Mouse (Mus musculus) limb, embryonic 13.5 days (tissue): ENCODE measurements at regions not wholly inside any gene's neighbourhood (a gene's known extent, or its start where the extent isn't known, plus 50 kb on each side); places are given as distances from the start of the nearest gene placed in this dataset.
"Not testable (repeated sequence)": the region's sequence is repeated elsewhere in the genome, so short reads cannot be mapped to it uniquely, and the experiment has no call there.

ENCODE experiments used
- ATAC-seq: fragments of 200-750 bp; cut with Nextera tagmentation; 2 replicates; pipeline ENCODE4 v1.8.0; 2017; ENCODE audit warnings: low read depth, moderate number of reproducible peaks, moderate TSS enrichment; ENCODE audit not compliant: low FRiP score
- H3K27ac ChIP-seq: fragments of 300-500 bp; sonication (generic); 2 replicates; pipeline ENCODE4 v1.5.1; 2015; ENCODE audit warnings: inconsistent platforms, mild to moderate bottlenecking, moderate library complexity
- H3K27me3 ChIP-seq: fragments of 300-500 bp; sonication (generic); 2 replicates; pipeline ENCODE4 v1.6.1; 2015; ENCODE audit warnings: mild to moderate bottlenecking, inconsistent platforms
- H3K36me3 ChIP-seq: fragments of 300-500 bp; sonication (generic); 2 replicates; pipeline ENCODE4 v1.6.1; 2015; ENCODE audit warnings: inconsistent platforms, mild to moderate bottlenecking, moderate library complexity
- H3K4me1 ChIP-seq: fragments of 300-500 bp; sonication (generic); 2 replicates; pipeline ENCODE4 v1.6.1; 2015; ENCODE audit warnings: inconsistent platforms
- H3K4me2 ChIP-seq: fragments of 300-500 bp; sonication (generic); replicated peaks from 2 replicates; pipeline ENCODE4 v1.6.1; 2015; ENCODE audit warnings: inconsistent platforms, mild to moderate bottlenecking, moderate library complexity
- H3K4me3 ChIP-seq: fragments of 300-500 bp; sonication (generic); 2 replicates; pipeline ENCODE4 v1.5.1; 2015; ENCODE audit warnings: moderate library complexity, mild to moderate bottlenecking, inconsistent platforms
- H3K9ac ChIP-seq: fragments of 300-500 bp; sonication (generic); 2 replicates; pipeline ENCODE4 v1.6.1; 2015; ENCODE audit warnings: mild to moderate bottlenecking, inconsistent platforms
- H3K9me3 ChIP-seq: fragments of 300-500 bp; sonication (generic); 2 replicates; pipeline ENCODE4 v1.6.1; 2016; ENCODE audit warnings: inconsistent platforms
- WGBS: fragments of 180-500 bp; shearing (Covaris S2); methylation state at CpG from one replicate; pipeline ENCODE4 v1.1.7; 2015; 5-methylcytosine and 5-hydroxymethylcytosine counted together

DNA sequence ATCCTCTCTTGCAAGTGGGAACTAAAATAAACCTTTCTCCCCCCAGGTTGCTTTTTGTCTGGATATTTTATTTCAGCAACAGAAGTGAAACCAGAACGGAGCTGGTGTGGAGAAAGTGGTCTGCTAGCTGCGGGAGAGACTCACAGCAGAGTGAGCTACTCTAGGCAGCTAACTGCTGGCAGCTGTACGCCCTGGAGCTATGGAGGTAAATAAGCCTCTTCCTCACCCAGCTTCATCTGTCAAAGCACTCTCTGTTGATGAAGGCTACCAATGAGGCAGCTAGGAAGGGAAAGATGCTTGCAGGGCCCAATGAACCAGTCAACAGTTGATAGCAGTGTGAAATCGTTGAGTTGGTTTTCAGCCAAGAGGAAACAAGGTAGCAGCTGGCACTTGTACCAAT is 119.3 kb upstream of the Lnx1 start:
- Histone ChIP-seq H3K9ac (no peak overlapping the region), H3K36me3 (no peaks in the 10 kb centered on the region), H3K9me3 (no peaks in the 10 kb centered on the region), H3K27me3 (no peaks in the 10 kb centered on the region), H3K27ac (no peak overlapping the region), H3K4me2 (no peak overlapping the region), H3K4me3 (no peak overlapping the region), H3K4me1 (peaks cover 16% of the 10 kb centered on the region)
- ATAC-seq: no peak
- WGBS: 40% methylated on average over 4 of the region's 4 CpGs

DNA sequence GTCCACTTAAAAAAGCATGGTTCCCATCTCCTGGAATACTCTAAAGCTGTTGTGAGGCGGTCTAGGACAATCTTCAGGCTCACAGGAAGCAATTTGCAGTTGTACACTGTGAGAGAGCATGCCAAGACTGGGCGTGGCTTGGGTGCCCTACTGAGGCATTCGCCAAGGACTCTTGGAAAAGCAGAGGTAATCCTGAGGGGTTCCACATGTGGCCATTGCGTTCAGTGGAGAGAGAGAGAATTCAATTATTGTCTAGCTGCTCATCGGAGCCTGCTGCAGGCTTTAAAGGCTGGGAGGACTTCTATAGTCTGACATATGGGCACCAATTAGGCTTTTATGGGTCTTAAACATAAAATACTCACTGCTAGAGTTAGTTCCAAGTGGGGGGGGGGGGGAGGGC is 113.8 kb upstream of the Lnx1 start:
- ATAC-seq: peak; percentile 32; the same call in 1 of the 2 replicates
- H3K4me3 ChIP-seq: no peak overlapping the region
- H3K4me1 ChIP-seq: peaks cover 27% of the 10 kb centered on the region
- H3K27ac ChIP-seq: no peak overlapping the region
- H3K4me2 ChIP-seq: no peak overlapping the region
- WGBS: 13% methylated on average over 5 of the region's 5 CpGs
- no peaks in the 10 kb centered on the region for H3K27me3 ChIP-seq
- no peak overlapping the region for H3K9ac ChIP-seq
- H3K9me3 ChIP-seq: no peaks in the 10 kb centered on the region
- no peaks in the 10 kb centered on the region for H3K36me3 ChIP-seq

DNA sequence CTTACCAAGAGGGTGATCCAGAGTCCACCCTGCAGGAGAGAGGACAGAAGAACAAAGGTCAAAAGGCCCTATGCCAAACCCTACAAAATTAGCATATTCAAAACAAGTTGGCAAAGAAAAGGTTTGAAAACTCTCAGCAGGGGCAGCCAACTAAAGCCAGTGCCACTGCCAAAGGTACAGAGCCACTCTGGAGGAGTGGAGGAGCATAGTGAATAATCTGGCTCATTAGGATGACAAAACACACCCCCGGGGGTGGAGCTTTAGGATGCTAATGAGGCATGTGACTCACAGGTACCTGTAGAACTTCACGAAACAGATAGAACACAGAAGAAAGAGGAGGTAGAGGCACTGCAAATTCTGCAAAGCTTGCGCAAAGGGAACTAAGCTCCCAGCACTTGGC is 110.7 kb upstream of the Lnx1 start:
- H3K4me2 ChIP-seq: no peak overlapping the region
- H3K4me1 ChIP-seq: peaks cover 21% of the 10 kb centered on the region
- no peak overlapping the region for H3K27ac ChIP-seq
- ATAC-seq: no peak
- H3K36me3 ChIP-seq: no peaks in the 10 kb centered on the region
- no peaks in the 10 kb centered on the region for H3K27me3 ChIP-seq
- H3K9ac ChIP-seq: no peak overlapping the region
- H3K4me3 ChIP-seq: no peak overlapping the region
- H3K9me3 ChIP-seq: no peaks in the 10 kb centered on the region
- 31% methylated on average over 3 of the region's 3 CpGs for WGBS

DNA sequence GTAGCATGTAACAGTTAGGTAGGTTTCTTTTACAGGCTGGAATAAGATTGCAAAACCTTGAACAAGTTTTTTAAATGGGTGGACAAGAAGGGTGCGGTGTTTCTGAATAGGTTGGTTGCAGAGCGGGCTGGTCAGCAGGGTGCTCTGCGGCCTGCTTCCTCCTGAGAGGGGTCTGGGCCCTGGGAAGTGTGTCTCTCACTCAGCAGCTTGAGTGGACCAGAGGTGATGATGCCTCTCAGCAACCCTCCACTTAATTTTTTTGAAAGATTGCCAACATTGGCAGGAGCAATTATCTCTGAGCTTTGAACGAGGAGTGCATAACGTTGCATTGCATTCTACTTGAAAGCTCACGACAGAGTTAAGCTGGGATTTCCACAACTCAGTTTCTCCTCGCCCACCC is 108.3 kb upstream of the Lnx1 start:
- Histone ChIP-seq H3K4me1 (peaks cover 2% of the 10 kb centered on the region), H3K27me3 (no peaks in the 10 kb centered on the region), H3K9ac (no peak overlapping the region), H3K4me2 (no peak overlapping the region), H3K9me3 (no peaks in the 10 kb centered on the region), H3K4me3 (no peak overlapping the region), H3K27ac (no peak overlapping the region), H3K36me3 (no peaks in the 10 kb centered on the region)
- no peak for ATAC-seq
- WGBS: 72% methylated on average over 7 of the region's 7 CpGs

DNA sequence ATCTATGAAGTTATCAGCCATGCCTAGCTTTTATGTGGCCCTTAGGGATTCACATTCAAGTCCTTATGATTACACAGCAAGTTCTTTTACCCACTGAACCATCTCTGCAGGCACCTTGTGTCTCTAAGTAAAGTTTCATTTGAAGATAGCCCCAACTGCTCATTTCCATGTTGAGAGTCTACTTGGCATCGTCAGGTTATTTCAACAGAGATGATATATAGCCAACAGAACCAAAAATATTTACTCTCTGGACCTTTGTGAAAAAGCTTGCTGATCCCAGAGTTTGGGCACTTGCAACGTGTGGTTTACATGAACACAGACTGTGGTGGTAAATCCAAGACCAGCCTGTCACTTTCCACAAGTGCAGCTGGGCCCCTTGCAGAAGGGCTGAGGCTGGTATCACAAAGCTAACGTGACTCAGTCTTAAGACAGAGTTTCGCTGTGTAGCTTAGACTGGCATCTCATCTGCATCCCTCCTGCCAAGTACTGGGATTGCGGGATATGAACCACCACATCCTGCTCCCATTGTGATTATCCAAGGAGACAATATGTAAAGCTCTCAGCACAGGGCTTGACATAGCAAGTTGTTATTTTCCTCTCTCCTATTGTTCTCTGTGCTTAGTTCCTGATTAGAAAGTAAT is 105.0 kb upstream of the Lnx1 start:
- H3K27ac ChIP-seq: no peak overlapping the region
- H3K4me2 ChIP-seq: no peak overlapping the region
- peaks cover 12% of the 10 kb centered on the region for H3K4me1 ChIP-seq
- ATAC-seq: no peak
- WGBS: 71% methylated on average over 5 of the region's 5 CpGs
- H3K9ac ChIP-seq: no peak overlapping the region
- H3K4me3 ChIP-seq: no peak overlapping the region
- H3K36me3 ChIP-seq: no peaks in the 10 kb centered on the region
- no peaks in the 10 kb centered on the region for H3K27me3 ChIP-seq
- H3K9me3 ChIP-seq: no peaks in the 10 kb centered on the region

DNA sequence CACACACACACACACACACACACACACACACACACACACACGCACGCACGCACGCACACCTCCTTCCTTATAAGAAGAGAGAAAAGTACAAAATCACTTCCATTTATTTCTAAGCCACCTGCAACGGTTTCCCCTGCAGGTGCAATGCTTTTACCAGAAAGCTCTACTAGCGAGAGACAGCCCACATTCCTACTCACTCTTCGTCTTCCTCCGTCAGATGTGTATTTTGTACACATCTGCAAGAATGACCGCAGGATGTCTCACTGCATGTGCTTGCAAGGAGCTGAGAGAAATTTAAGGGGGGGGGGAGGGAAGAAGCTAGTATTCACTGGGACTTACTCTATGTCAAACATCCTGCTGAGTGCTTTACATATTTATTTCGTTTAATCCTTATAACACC is 99.2 kb upstream of the Lnx1 start:
- Histone ChIP-seq H3K36me3 (no peaks in the 10 kb centered on the region), H3K9me3 (no peaks in the 10 kb centered on the region), H3K9ac (no peak overlapping the region), H3K4me1 (peaks cover 26% of the 10 kb centered on the region), H3K27ac (no peak overlapping the region), H3K4me3 (no peak overlapping the region), H3K4me2 (no peak overlapping the region), H3K27me3 (no peaks in the 10 kb centered on the region)
- 50% methylated on average over 8 of the region's 10 CpGs for WGBS
- ATAC-seq: no peak

DNA sequence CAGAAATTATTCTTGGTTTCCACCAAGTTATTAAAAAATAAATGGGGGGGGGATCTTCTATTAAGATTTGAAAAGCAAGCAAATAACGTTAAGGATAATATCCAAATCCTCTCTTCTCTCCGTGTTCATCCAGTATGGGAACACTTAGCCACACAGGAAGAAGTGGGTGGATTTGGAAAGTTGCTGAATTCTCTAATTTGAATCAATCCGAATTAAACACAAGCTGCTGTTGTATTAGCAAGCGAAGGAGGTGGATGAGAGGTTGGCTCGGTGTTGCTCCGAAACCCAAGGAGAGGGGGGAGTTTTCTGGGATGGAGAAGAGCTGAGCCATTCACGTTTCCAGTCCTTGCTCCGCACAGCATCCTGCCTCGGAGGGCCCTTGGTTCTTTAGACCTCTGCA is 97.6 kb upstream of the Lnx1 start:
- H3K4me3 ChIP-seq: no peak overlapping the region
- WGBS: 67% methylated on average over 9 of the region's 9 CpGs
- no peaks in the 10 kb centered on the region for H3K27me3 ChIP-seq
- no peak overlapping the region for H3K9ac ChIP-seq
- no peaks in the 10 kb centered on the region for H3K36me3 ChIP-seq
- H3K9me3 ChIP-seq: no peaks in the 10 kb centered on the region
- no peak overlapping the region for H3K4me2 ChIP-seq
- peaks cover 33% of the 10 kb centered on the region for H3K4me1 ChIP-seq
- no peak for ATAC-seq
- H3K27ac ChIP-seq: no peak overlapping the region

DNA sequence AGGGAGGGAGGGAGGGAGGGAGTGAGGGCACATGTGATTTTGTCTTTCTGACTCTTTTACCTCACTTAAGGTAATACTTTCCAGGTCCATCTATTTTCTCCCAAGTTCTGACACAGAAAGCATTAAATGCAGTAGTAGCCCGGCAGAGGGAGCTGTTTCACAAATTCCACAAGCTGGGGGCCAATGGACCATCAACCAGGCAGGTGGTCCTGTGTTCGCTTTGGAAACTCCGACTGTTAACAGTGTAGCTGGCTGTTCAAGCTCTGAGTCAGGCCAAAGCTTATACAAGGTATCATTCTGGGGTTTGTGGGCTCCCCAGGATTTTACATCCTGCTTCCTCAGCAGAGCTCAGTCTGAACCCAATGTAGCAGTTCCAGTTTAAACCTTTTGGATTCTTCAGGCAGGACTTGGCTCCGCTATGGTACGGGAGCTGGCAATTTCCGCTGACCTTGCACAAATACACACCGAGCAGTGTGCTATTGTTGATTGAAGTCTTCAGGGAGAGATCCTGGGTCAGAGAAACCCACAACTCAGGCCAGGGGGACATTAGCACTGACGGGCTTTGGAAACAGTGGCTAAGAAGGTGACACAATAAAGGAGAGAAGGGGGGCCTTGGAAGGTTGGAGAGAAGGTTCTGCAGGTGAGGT is 93.8 kb upstream of the Lnx1 start:
- no peak overlapping the region for H3K4me3 ChIP-seq
- no peaks in the 10 kb centered on the region for H3K9me3 ChIP-seq
- 42% methylated on average over 8 of the region's 8 CpGs for WGBS
- peaks cover 38% of the 10 kb centered on the region for H3K4me1 ChIP-seq
- no peak overlapping the region for H3K4me2 ChIP-seq
- H3K27me3 ChIP-seq: no peaks in the 10 kb centered on the region
- no peak overlapping the region; the same call in 1 of the 2 replicates for H3K27ac ChIP-seq
- H3K9ac ChIP-seq: no peak overlapping the region
- ATAC-seq: peak; percentile 66; the same call in 1 of the 2 replicates
- H3K36me3 ChIP-seq: no peaks in the 10 kb centered on the region

DNA sequence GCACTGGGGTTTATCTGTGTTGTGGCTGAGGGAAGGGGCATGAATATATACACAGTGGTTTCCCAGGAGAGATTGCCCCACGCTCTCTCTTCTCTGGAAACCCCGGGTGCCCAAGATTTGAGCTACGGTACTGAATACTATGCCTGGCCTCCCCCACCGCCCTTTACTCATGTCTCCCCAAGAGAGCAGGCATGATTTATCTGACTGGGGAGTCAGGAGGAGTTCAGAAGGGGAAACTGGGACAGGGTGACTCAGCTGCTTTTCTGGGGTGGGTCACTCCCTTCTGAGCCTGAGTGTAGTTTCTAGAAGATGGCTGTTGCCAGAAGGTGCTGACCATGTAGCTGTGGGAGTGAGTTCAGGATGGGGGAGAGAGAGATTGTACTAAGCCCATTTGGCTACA is 92.0 kb upstream of the Lnx1 start:
- Histone ChIP-seq H3K9ac (no peak overlapping the region), H3K36me3 (no peaks in the 10 kb centered on the region), H3K9me3 (no peaks in the 10 kb centered on the region), H3K27me3 (no peaks in the 10 kb centered on the region), H3K27ac (no peak overlapping the region), H3K4me2 (no peak overlapping the region), H3K4me3 (no peak overlapping the region), H3K4me1 (peaks cover 35% of the 10 kb centered on the region)
- no peak for ATAC-seq
- WGBS: 86% methylated on average over 4 of the region's 4 CpGs

DNA sequence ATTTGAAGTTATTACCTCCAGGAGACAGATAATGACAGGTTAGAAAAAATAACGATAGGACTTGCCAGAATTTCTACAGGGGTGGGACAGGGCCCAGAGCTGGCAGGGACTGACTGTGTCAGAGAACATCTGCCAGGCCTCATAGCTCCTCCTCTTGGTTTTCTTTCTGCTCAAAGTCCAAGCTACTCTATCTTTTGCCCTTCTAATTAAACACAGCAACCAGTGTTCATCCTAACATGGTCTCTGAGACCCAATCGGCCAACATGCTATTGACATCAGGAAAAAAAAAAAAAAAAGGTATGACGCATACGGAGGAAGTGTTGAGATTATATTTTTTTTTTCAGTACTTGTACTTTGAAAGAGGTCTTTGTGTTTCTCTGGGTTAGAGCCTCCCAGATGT is 90.7 kb upstream of the Lnx1 start:
- H3K27ac ChIP-seq: peak overlapping the region; percentile 93; the same call in 1 of the 2 replicates
- no peak overlapping the region for H3K9ac ChIP-seq
- no peaks in the 10 kb centered on the region for H3K36me3 ChIP-seq
- peaks cover 33% of the 10 kb centered on the region for H3K4me1 ChIP-seq
- no peaks in the 10 kb centered on the region for H3K27me3 ChIP-seq
- no peak for ATAC-seq
- WGBS: 40% methylated on average over 4 of the region's 4 CpGs
- no peak overlapping the region for H3K4me3 ChIP-seq
- H3K9me3 ChIP-seq: no peaks in the 10 kb centered on the region
- no peak overlapping the region for H3K4me2 ChIP-seq

DNA sequence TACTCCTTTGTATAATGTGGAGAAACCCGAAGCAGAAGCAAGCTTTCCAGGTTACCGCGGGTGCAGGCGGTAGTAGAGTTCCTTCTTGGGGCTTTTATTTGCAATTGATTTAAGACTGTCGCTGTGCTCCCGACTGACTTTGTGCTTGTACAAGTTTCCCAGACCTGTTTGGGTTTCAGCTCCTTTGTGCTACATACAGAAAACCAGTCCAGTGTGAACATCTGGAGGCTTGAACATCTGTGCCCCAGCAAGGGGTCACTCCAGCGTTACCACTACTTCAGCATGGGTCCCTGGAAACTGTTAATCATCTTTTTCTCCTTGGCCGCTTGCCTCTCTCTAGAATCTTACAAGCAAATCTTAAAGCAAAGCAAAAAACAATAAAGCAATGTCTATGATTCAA is 90.2 kb upstream of the Lnx1 start:
- H3K9me3 ChIP-seq: no peaks in the 10 kb centered on the region
- H3K27me3 ChIP-seq: no peaks in the 10 kb centered on the region
- H3K4me3 ChIP-seq: no peak overlapping the region
- peaks cover 33% of the 10 kb centered on the region for H3K4me1 ChIP-seq
- peak overlapping the region; percentile 93 for H3K27ac ChIP-seq
- ATAC-seq: peak; percentile 41; the same call in 1 of the 2 replicates
- 6% methylated on average over 8 of the region's 8 CpGs for WGBS
- H3K4me2 ChIP-seq: peak overlapping the region; percentile 51
- no peak overlapping the region for H3K9ac ChIP-seq
- no peaks in the 10 kb centered on the region for H3K36me3 ChIP-seq

DNA sequence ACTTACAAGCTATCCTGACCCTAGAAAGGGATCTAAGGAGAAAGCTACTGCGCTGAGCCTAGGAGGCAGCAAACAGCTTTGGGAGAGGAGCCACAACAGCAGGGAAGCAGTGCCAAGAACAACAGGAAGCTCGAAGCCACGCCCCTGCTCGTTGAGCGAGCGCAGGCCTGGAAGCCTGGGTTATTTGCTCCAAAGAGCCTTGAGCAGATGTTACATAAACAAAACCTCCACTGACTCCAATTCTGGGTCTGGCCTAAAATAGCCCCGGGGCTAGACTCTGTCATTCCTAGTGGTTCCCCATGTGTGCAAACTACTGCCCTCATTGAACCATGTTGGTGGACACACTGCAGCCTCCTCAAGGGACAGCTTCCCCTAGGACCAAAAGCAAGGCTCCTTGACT is 89.6 kb upstream of the Lnx1 start:
- Histone ChIP-seq H3K4me2 (peak overlapping the region; percentile 51), H3K36me3 (no peaks in the 10 kb centered on the region), H3K27ac (peak overlapping the region; percentile 93), H3K9me3 (no peaks in the 10 kb centered on the region), H3K9ac (peak overlapping the region; percentile 36; the same call in 1 of the 2 replicates), H3K27me3 (no peaks in the 10 kb centered on the region), H3K4me3 (no peak overlapping the region), H3K4me1 (peaks cover 33% of the 10 kb centered on the region)
- ATAC-seq: peak; percentile 69
- WGBS: 0% methylated on average over 7 of the region's 7 CpGs

DNA sequence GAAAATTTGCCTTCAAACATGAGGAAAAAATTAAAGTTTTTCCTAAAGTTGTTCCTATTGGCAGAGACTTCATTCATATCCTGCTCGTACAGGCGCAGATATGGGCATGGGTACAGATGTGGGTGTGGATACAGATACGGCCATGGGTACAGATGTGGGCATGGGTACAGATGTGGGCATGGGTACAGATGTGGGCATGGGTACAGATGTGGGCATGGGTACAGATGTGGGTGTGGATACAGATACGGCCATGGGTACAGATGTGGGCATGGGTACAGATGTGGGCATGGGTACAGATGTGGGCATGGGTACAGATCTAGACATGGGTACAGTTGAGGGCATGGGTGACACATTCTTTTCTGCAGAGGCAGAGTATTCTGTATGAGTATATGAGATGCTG is 87.8 kb upstream of the Lnx1 start:
- not testable (repeated sequence) for H3K27ac ChIP-seq, ATAC-seq, H3K4me2 ChIP-seq

More for the DNA sequence above, 87.8 kb upstream of the Lnx1 start:
- H3K9ac ChIP-seq, H3K27me3 ChIP-seq, H3K4me3 ChIP-seq, H3K9me3 ChIP-seq, H3K36me3 ChIP-seq: not testable (repeated sequence)
- WGBS: 82% methylated on average over 4 of the region's 4 CpGs
- H3K4me1 ChIP-seq: peaks cover 27% of the 10 kb centered on the region
